Mouse (Mus musculus): ENCODE measurements around the gene Fgf22. TPM values are rescaled to one million over a fixed set of nuclear protein-coding genes. Genes with fewer than 3 reads are reported as not detected.

The Fgf22 gene
- total RNA-seq, 2 experiments from 2014 or later, result not detected

DNA sequence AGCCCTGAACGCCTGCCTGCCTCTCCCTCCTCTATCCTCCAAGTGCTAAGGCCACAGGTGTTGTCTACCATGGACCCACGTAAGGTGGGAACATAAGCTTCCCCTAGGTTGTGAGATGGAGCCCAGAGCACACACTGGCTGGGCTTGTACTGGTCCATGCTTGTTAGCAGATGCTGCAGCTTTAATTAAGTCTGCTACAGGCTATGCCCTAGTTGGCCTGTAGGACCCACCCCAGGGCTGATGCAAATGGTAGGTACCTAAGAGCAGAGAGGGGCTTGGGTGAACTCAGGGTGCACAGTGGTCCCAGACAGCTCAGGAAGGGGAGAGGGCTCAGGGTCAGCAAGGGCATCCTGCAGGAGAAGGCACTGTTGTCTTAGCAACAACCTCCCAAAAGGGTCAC is 34.7 kb downstream of the Fgf22 start:
- DNase-seq (ENCODE audit: low spot score in 2 of 2), result no peak

DNA sequence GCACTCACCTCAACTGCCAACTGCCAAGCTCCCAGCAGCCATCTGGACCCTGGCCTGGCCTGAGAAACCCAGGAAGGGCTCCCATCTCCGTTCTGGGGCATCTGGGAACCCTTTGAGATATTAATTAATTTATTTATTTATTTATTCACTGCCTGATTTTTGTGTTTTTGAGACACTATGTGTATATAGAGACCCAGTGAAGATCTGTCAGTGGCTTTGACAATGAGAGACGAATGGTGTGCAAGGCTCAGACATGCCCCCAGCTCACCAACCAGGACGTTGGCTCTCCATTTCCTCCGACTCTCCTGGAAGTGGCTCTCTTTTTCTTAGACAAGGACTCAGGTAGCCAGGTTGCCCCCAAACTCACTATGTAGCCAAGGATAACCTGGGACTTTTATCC is 36.0 kb downstream of the Fgf22 start, which contains the start of gene Prss57:
Prss57 (minus strand) TSS at position 101 of the 400 bp plus-strand sequence.
- no peak for DNase-seq (ENCODE audit: low spot score in 2 of 2)

DNA sequence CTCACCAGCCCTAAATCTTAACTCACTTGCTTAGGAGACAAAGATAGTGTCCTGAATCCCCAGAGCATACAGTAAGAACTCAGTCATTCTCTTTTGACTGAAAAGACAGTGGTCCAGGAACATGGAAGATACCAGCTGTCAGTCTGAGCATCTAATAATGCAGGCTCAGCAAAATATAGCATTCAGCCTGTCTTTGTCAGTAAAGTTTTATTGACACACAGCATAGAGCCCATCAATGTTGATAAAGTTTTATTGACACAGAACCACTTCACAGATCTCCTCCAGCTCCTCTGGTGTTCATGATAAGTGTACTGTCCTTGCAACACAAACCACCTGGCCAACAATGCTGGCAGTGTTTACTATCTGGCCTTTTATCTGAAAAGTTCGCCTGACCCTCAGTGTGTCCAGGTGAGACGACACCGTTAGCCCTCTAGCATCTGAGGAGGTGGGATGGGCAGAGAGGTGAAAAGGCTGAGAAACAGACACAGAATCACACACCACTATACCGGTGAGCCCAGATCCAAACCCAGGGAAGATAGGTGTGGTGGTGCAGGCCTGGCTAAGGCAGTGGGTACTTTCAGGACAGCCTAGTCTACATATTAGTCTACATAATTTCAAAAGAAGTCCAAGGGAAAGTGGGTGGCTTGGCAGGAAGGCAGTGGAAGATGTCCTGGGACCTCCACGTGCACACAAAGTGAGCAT is 37.6 kb downstream of the Fgf22 start:
- DNase-seq (ENCODE audit: low spot score in 2 of 2), result no peak

DNA sequence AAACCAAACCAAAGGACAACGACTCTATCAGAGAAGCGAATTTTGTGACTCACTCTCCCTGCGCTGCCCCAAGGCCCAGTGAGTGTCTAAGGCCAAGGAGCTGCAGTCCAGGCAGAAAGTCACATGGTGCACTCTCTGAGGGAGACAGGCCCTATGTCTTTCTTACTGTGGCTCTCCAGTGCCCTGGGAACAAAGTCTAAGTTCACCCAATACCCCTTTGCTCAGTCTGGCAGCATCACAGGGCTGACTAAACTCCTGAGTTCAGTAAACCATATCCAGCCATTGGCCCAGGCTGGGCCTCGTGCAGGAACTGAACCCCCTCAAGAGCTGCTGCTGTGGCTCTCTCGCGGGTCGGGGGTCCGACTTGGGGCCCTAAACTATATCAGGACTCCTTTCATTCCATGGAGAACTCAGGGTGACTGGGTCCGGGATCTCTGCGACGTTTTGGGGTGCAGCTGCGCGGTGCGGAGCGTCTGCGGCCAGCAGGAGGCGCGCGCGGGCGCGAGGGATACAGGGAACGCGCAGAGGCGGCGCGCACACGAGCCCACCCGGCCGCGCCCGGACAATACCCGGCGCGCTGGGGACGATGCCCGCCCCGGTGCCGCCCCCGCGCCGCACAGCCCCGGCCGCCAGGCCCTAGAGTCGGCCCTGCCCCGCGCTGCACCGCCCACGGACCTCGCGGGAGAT is 38.3 kb downstream of the Fgf22 start, which contains the start of gene Palm:
Palm (plus strand) TSS at position 522 of the 687 bp plus-strand sequence.
- peak; percentile 68 to 79 for DNase-seq (ENCODE audit: low spot score in 2 of 2)

DNA sequence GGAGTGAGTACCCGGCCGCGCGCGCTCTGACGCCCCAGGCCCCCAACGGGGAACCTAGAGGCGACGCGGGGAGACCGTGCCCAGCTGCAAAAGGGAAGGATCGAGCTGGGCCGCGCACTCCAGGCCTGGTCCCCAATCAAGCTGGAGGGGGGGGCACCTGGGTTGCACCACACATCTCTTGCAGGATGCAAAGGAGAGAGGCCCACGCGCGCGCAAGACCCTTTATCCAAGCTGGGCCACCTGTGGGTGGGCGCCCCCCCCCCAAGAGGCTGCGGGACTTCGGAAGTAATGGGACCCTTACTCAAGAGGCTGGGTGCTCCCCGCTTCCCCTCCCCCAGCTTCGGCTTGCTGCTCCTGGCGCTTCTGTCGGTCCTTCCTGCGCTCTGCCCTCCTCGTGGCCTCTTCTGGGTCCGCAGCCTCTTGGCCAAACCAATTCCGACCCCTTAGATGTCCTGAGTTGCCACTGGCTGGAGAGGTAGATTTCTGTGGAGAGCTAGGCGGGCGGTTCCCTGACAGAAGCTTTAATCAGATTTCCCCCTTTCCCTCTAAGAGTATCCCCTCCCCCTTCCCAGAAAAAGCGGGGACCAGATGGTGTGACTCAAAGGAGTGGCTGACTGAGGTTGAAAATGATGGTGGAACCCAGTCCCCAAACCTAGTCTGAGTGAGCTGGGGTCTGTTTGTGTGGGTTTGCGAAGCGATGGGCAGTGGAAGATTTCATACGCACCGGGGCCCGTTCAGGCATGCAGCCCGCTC is 39.0 kb downstream of the Fgf22 start:
- DNase-seq (ENCODE audit: low spot score in 2 of 2), result no peak

DNA sequence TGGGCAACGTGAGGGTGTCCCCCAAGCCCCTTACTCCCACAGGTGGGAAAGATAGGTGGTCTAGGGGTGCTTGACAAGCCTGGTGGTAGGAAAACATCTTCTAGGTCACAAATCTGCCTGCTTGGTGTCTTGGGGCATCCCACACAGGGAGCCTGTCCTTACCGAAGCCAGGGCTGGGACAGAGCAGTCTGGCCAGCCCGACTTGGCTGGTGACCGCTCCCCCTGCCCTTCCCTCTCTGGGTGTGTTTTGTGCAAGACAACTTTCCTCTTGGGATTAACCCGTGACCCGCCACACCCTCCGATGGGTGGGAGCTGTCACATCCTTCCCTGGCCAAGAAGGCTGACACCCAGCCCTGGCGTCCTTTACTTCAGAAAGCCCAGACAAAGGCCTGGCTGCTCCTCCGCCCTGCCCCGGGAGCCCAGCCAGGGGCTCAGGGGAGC is 39.6 kb downstream of the Fgf22 start:
- DNase-seq (ENCODE audit: low spot score in 2 of 2), result peak in 1 of 2 experiments; percentile 65

DNA sequence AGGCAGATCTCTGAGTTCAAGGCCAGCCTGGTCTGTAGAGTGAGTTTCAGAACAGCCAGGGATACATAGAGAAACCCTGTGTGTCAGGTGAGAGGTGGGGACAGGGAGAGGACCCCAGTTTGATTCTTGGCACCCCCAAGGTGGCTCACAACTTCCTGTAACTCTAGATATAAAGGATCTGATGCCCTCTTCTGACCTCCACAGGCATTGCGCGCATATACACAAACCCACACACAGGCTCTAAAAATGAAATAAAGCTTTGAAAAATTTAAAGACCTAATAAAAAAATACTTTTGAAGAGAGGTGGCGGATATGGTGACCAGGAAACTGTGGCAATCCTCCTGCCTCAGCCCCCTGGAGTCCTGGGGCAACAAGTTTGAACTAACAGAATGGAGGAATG is 41.0 kb downstream of the Fgf22 start:
- no peak for DNase-seq (ENCODE audit: low spot score in 2 of 2)

DNA sequence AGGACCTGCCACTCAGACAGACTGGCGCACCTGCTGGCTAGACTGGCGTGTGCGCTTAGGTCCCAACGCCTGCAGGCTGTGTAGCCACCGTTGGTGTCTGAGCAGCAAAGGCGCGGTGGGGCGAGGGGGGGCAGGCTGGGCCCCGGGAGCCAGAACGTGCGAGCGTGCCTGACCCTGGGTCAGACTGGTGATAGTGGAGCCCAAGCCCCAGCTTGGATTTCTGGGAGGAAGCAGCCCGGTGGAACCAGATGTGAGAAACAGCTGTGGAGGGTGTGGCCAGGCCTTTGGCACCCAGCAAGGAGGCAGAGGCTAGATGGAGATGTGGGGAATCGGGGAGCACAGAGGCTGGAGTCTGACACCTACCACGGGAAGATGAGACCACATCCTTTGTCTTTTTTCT is 42.5 kb downstream of the Fgf22 start:
- no peak for DNase-seq (ENCODE audit: low spot score in 2 of 2)

DNA sequence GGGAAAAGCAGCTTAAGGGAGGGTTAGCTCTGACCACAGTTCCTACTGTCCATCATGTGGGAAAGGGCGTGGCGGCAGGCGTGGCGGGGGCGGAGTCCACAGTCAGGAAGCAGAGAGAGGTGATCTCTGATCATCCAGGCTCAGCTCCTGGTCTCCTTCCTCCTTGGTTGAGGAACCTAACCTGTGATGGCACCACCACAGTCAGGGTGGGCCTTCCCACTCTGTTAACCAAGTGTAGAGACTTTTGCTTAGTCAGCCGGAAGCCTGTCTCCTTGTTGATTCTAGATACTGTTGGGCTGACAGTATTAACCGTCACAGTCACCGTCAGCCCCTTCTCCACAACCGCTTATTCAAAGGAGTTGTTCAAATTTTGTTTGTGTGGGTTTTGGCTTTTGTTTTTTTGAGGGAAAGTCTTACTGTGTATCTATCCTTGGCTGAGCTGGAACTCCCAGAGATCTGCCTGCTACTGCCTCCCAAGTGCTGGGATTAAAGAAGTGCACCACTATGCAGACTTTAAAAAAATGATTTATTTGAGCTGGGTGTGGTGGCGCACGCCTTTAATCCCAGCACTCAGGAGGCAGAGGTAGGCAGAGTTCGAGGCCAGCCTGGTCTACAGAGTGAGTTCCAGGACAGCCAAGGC is 43.5 kb downstream of the Fgf22 start:
- DNase-seq (ENCODE audit: low spot score in 2 of 2), result no peak

DNA sequence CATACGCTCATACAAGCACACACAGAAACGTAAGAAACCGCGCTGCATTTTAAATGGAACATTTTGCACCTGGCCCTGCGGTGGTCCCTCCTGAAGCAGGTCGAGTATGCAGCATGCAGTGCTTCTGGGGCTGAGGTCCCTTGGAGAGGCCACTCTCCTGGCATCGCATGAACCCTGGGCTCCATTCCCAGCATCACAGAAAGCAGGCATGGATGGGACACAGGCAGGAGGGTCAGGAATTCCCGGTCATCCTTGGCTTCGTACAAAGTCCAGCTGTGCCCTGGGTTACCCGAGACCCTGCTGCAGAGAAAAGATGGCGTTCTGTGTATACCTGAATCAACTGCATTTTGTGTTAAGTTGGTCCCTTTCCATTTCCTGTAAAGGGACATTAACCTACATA is 45.6 kb downstream of the Fgf22 start:
- no peak for DNase-seq (ENCODE audit: low spot score in 2 of 2)

DNA sequence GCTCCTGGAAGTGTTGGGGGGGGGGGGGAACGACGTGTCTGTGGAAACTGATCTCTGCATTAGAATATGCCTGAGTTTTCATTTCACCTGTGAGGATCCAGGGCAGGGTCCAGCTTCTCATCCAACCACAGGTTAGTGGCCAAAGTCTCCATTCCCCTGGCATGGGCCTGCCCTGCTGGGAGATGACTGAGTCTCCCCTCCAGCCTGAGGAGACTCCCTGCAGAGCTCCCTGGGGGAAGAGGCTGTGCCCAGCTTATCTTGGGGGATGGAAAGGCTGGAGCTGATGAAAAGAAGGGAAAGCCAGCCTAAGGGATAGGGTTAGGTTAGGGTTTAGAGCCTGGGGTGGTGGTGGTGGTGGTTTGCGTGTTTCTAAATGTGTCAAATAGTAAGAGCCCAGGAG is 47.0 kb downstream of the Fgf22 start:
- no peak for DNase-seq (ENCODE audit: low spot score in 2 of 2)

DNA sequence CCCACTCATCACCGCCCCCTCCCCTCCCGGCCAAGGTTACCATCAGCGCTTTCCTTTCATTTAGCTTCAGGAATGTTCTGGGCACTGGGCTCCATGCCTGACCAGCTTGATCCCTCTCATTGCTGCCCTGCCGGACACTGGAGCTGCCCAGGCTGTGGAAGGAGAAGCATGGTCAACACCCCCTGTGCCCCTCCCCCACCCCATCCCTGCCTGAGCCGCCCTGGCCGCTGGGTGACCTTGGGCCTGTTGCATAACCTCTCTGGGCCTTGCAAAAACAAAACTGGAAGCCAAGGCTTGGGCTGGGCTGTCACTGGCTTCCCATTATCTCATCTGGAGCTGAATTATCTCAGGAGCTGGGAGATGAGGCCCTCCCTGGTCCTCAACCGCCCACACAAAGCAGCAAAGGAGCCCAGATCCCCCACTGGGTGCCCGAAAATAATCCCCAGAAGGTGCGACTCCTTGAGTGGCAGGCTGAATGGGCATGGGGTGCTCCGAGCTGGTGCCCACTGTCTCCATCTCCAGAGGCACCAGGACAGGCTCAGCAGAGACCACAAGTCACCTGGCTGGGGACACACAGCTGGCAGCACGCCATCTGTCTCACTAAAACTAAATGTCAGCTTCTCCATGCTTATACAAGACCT is 47.6 kb downstream of the Fgf22 start:
- DNase-seq (ENCODE audit: low spot score in 2 of 2), result no peak

DNA sequence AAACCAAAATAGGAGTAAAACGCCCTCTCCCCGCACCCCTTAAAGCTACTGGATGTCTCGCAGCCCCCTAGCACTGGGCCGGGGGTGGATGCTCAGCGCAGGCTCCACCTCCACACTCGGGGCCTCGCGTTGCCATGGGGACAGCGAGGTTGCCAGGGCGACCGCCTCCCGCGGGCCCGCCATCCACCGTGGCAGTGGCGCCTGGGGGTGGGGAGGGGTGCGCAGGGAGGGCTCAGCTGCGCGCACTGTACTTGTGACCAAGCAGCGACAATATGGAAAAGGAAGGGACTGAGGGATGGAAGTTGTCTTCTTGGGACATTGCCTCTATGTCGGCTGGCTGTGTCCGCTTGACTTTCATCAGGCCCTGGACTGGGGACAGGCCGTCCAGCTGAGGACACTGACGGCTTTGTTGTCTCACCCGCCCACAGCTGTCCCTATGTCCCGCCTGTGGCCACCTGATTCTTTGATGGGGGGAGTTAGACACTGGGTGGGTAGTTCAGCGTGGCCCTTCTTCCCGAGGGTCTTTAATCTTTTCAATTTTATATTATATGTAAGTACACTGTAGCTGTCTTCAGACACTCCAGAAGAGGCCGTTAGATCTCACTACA is 48.9 kb downstream of the Fgf22 start:
- DNase-seq (ENCODE audit: low spot score in 2 of 2), result no peak

DNA sequence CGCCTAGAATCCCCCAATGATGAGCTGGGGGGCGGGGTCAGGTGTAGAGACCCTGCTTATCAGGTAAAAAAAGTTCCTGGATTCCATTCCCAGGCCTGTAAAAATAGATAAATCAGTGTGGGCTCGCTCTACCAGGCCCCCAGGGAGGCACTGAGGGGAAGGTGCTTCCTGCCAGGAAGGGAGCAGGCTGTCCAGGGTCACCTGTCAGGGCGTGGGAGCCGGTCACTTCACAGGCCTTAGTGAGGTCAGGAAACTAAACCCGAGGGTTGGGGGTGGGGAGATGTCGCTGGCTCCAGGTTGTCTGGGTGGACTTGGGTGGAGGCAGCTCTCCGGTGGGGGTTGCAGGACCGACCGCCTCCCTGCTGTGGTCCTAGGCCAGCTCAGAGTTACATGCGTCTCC is 50.8 kb downstream of the Fgf22 start:
- no peak for DNase-seq (ENCODE audit: low spot score in 2 of 2)

DNA sequence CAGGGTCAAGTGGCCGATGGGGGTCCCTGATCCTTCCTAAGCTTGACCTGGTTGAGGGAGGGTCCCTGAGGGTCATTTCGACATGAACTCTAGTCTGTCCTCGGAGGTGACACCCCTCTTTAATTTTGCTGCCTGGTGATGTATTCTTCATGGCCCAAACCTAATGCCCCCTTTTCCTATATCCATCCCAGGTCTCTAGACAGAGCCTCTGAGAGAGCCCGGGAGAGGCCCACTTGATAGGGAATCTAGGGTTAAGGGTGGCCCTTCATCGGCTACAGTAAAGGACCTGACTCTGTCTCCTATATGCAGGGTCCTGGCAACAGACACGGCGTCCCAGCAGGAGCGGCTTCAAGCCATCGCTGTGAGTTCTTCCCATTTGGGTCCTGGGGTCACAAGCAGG is 51.5 kb downstream of the Fgf22 start:
- DNase-seq (ENCODE audit: low spot score in 2 of 2), result no peak

DNA sequence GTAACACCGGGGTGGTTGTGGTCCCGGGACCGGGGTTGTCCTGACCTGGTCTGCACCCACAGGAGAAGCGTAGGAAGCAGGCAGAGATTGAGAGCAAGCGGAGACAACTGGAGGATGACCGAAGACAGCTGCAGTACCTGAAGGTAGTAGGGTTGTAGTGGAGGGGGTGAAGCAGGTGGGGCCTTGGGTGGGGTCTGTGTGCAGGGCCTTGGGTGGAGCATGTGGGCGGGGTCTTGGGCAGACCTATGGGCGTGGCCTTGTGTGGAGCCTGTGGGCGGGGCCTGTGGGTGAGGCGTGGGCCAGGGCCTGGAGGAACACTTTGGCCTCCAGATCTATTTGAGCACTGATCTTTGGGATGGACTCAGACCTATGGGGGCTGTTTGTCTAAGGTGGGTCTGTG is 52.1 kb downstream of the Fgf22 start:
- no peak for DNase-seq (ENCODE audit: low spot score in 2 of 2)

DNA sequence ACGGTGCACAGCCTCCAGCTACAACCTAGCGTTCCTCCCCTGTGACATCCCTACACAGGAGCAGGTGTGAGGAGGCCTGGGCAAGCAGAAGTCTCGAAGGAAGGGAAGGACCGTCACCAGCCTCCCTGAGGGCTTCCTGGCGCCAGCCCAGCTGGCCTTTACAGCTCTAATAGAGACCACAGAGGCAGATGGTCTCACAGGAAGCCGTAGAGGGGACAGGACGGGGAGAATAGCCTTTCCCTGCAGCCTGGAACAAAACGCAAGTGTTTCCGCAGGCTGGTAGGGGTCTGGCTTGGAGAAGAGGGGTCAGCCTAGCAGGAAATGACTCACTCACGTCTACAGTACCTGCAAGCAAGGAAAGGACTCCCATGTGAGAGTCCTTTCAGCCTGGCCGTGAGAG is 53.0 kb downstream of the Fgf22 start:
- DNase-seq (ENCODE audit: low spot score in 2 of 2), result no peak
